Mouse (Mus musculus) cortical plate, adult 2 months (tissue): Measurements from ENCODE around the gene Stk25.

ENCODE experiments used
- CTCF ChIP-seq: fragments of 200-500 bp; IDR thresholded peaks from 2 replicates; pipeline ENCODE4 v1.5.1; 2011; ENCODE audit warnings: mild to moderate bottlenecking, control low read depth, low read length; ENCODE audit not compliant: insufficient read depth; ENCODE audit errors: extremely low read depth
- POLR2A ChIP-seq: fragments of 200-500 bp; IDR thresholded peaks from 2 replicates; pipeline ENCODE4 v1.6.1; 2011; ENCODE audit warnings: mild to moderate bottlenecking, low read length, control low read depth; ENCODE audit not compliant: insufficient read depth; ENCODE audit errors: extremely low read depth

- no peak for TF ChIP-seq CTCF
- no peak for TF ChIP-seq POLR2A
Observed at GRCm38 (mm10) chr1:93667760-93668400, 9.4 kb upstream of the Stk25 start.
